Mouse (Mus musculus): Measurements from ENCODE around the gene Rbm45. TPM values are rescaled to one million over a fixed set of nuclear protein-coding genes. Genes with fewer than 3 reads are reported as not detected.

Rbm45 gene
- polyA plus RNA-seq, 1 experiment from 2014 or later = 15.4 TPM

DNA sequence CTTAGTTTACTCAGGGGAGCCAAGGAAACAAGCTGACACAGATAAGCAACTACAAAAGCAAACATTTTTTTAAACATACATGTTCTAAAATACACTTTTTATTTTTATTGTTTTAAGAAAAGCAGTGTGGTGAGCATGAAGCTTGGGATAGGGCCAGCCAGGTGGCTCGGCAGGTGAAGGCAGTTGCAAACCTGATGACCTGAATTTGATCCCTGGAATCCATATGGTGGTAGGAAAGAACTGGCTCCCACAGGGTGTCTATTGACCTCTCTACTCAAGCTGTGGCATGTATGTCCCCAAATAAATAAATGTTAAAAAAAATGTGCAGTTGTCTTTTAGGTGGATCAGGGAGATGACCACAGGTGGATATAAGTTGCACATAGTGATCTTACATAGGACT, 39.7 kb downstream of the Rbm45 start:
- ATAC-seq (ENCODE audit: low read depth) = no peak
- Histone ChIP-seq H3K27me3 (ENCODE audit: control insufficient read depth, insufficient read depth, low read length) (no peaks in the 10 kb centered on the region), H3K4me2 (ENCODE audit: low read depth, low read length) (no peak overlapping the region), H3K4me1 (ENCODE audit: control insufficient read depth, insufficient read depth, low read length) (0 out of 2 replicates have a peak, but pooled peaks cover 7% of the 10 kb centered on the region), H3K9ac (replicated peaks; ENCODE audit: low read depth, low read length) (no peak overlapping the region), H3K9me3 (ENCODE audit: control insufficient read depth, low read length) (no peaks in the 10 kb centered on the region), H3K4me3 (ENCODE audit: low read depth, low read length) (no peak overlapping the region), H3K36me3 (ENCODE audit: control insufficient read depth, insufficient read depth, low read length) (no peaks in the 10 kb centered on the region), H3K27ac (ENCODE audit: low read depth, low read length) (no peak overlapping the region)
- 91% methylated on average over 1 of the region's 1 CpGs for WGBS

DNA sequence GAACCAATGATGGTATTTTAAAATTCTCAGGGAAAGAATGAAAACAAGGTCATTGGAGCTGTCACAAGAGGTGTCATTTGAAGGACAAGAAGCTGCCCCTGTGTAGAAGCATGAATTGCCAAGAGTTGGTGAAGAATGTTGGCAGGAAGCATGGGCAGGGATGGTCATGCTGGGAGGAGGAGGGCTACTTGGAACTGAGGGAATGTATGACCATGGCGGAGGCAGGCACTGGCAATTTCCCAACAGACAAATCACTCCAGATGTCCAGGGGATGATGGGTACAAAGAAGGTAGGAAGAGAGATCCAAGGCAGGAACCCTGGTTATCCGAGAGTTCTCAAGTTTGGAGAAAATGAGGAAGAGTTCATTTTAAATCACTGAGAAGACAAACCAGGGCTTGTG, 40.2 kb downstream of the Rbm45 start:
- Histone ChIP-seq H3K4me3 (ENCODE audit: low read depth, low read length) (no peak overlapping the region), H3K27ac (ENCODE audit: low read depth, low read length) (no peak overlapping the region), H3K36me3 (ENCODE audit: control insufficient read depth, insufficient read depth, low read length) (no peaks in the 10 kb centered on the region), H3K27me3 (ENCODE audit: control insufficient read depth, insufficient read depth, low read length) (no peaks in the 10 kb centered on the region), H3K4me1 (ENCODE audit: control insufficient read depth, insufficient read depth, low read length) (0 out of 2 replicates have a peak, but pooled peaks cover 7% of the 10 kb centered on the region), H3K4me2 (ENCODE audit: low read depth, low read length) (no peak overlapping the region), H3K9ac (replicated peaks; ENCODE audit: low read depth, low read length) (no peak overlapping the region), H3K9me3 (ENCODE audit: control insufficient read depth, low read length) (no peaks in the 10 kb centered on the region)
- ATAC-seq (ENCODE audit: low read depth) = no peak
- 94% methylated on average over 2 of the region's 2 CpGs for WGBS

DNA sequence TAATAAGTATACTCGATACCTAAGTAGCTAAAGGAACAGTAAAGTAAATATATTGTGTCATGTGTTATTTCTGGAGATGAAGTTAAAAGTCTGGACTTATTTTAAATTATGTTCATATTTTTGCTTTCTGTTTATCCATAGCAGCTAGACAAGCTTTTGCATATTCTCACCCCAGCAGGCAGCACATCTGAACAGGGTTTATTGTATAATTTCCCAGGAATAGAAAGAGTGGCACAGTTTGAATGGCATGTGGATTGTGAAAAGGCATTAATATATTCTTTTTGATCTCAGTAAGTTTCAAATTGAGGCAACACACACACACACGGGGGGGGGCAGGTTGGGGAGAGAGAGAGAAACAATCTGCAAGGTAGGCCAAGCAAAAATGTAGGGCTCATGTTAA, 43.1 kb downstream of the Rbm45 start:
- no peaks in the 10 kb centered on the region for H3K27me3 ChIP-seq (ENCODE audit: control insufficient read depth, insufficient read depth, low read length)
- no peaks in the 10 kb centered on the region for H3K36me3 ChIP-seq (ENCODE audit: control insufficient read depth, insufficient read depth, low read length)
- no peak overlapping the region for H3K27ac ChIP-seq (ENCODE audit: low read depth, low read length)
- H3K9ac ChIP-seq (replicated peaks; ENCODE audit: low read depth, low read length) = no peak overlapping the region
- H3K4me1 ChIP-seq (ENCODE audit: control insufficient read depth, insufficient read depth, low read length) = 0 out of 2 replicates have a peak, but pooled peaks cover under 1% of the 10 kb centered on the region
- no peak for ATAC-seq (ENCODE audit: low read depth)
- H3K4me2 ChIP-seq (ENCODE audit: low read depth, low read length) = no peak overlapping the region
- no peaks in the 10 kb centered on the region for H3K9me3 ChIP-seq (ENCODE audit: control insufficient read depth, low read length)
- 74% methylated on average over 2 of the region's 2 CpGs for WGBS
- H3K4me3 ChIP-seq (ENCODE audit: low read depth, low read length) = no peak overlapping the region

DNA sequence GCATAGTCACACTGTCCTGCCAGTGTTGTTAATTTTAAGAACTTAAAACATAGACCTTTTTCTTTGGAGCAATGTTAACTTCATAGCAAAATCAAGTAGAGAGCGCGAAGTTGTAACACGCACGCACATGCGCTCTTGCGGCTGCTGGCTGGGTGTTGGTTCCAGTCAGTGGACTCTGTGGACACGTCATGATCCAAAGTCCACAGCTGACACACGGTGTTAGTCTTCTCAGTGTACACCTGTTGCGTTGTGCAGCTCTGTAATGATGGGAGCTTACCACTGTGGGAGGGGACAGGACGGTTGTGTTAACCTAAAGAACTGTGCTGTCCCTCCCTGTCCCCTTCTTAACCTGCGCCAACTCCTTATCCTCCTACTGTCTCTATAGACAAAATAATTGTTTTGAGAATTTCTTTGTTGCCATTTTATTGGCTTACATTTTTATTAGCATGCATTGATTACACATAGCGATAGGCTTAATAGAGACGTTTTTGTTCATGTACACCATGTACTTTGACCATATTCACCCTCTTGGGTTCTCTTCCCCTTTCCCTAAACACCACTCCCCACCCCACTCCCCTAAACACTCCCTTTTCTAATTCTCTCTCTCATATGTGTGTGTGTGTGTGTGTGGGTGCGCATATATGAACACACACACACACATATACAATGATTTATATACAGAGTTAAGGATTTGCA, 47.8 kb downstream of the Rbm45 start:
- Histone ChIP-seq H3K4me1 (ENCODE audit: control insufficient read depth, insufficient read depth, low read length) (no peaks in the 10 kb centered on the region), H3K4me2 (ENCODE audit: low read depth, low read length) (no peak overlapping the region), H3K27me3 (ENCODE audit: control insufficient read depth, insufficient read depth, low read length) (no peaks in the 10 kb centered on the region), H3K9ac (replicated peaks; ENCODE audit: low read depth, low read length) (no peak overlapping the region), H3K9me3 (ENCODE audit: control insufficient read depth, low read length) (no peaks in the 10 kb centered on the region), H3K27ac (ENCODE audit: low read depth, low read length) (no peak overlapping the region), H3K36me3 (ENCODE audit: control insufficient read depth, insufficient read depth, low read length) (no peaks in the 10 kb centered on the region), H3K4me3 (ENCODE audit: low read depth, low read length) (no peak overlapping the region)
- WGBS = 93% methylated on average over 14 of the region's 14 CpGs
- ATAC-seq (ENCODE audit: low read depth) = no peak

DNA sequence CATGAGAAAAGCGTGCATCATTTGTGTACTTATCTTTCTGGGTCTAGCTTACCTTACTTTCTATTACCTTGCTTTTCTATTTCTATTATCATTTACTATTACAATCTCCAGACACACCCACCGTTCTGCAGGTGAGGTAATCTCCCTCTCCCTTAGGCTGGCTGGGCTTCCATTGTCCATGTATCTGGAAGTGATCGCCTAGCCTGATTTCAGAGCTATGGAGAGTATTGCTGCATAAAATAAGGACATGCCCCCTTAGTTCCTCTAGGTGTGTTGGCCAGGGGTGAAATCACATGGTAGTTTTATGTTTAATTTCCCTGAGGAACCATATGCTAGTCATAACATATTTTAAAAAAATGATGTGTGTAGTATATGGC, 48.3 kb downstream of the Rbm45 start:
- no peak overlapping the region for H3K27ac ChIP-seq (ENCODE audit: low read depth, low read length)
- no peak overlapping the region for H3K4me3 ChIP-seq (ENCODE audit: low read depth, low read length)
- H3K9me3 ChIP-seq (ENCODE audit: control insufficient read depth, low read length) = no peaks in the 10 kb centered on the region
- H3K9ac ChIP-seq (replicated peaks; ENCODE audit: low read depth, low read length) = no peak overlapping the region
- no peak overlapping the region for H3K4me2 ChIP-seq (ENCODE audit: low read depth, low read length)
- H3K27me3 ChIP-seq (ENCODE audit: control insufficient read depth, insufficient read depth, low read length) = no peaks in the 10 kb centered on the region
- ATAC-seq (ENCODE audit: low read depth) = no peak
- WGBS = 99% methylated on average over 3 of the region's 3 CpGs
- H3K4me1 ChIP-seq (ENCODE audit: control insufficient read depth, insufficient read depth, low read length) = no peaks in the 10 kb centered on the region
- H3K36me3 ChIP-seq (ENCODE audit: control insufficient read depth, insufficient read depth, low read length) = no peaks in the 10 kb centered on the region

DNA sequence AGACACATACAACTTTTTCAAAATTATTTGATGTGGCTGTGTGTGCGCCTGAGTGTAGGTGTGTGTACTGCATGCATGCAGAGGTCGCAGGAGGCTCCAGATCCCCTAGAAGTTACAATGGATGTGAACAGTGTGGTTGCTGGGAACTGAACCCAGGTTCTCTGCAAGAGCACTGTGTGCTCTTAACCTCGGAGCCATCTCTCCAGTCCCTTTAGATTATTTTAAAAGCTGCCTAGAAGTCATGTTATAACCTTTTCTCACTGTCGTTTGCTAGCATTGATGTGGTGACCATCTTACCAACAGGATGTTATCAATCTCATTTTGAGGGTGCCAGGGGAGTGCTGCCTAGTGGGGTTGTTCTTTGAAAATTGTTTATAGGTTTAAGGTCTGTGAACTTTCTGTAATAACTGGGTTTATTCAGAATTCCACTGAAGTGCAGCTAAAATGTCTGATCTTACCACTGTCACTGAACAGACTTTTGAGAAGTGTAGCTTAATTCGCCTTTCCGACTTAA, 51.7 kb downstream of the Rbm45 start:
- Histone ChIP-seq H3K9me3 (ENCODE audit: control insufficient read depth, low read length) (no peaks in the 10 kb centered on the region), H3K36me3 (ENCODE audit: control insufficient read depth, insufficient read depth, low read length) (no peaks in the 10 kb centered on the region), H3K27me3 (ENCODE audit: control insufficient read depth, insufficient read depth, low read length) (no peaks in the 10 kb centered on the region), H3K4me1 (ENCODE audit: control insufficient read depth, insufficient read depth, low read length) (no peaks in the 10 kb centered on the region), H3K4me3 (ENCODE audit: low read depth, low read length) (no peak overlapping the region), H3K27ac (ENCODE audit: low read depth, low read length) (no peak overlapping the region), H3K9ac (replicated peaks; ENCODE audit: low read depth, low read length) (no peak overlapping the region), H3K4me2 (ENCODE audit: low read depth, low read length) (no peak overlapping the region)
- 75% methylated on average over 6 of the region's 6 CpGs for WGBS
- no peak for ATAC-seq (ENCODE audit: low read depth)

DNA sequence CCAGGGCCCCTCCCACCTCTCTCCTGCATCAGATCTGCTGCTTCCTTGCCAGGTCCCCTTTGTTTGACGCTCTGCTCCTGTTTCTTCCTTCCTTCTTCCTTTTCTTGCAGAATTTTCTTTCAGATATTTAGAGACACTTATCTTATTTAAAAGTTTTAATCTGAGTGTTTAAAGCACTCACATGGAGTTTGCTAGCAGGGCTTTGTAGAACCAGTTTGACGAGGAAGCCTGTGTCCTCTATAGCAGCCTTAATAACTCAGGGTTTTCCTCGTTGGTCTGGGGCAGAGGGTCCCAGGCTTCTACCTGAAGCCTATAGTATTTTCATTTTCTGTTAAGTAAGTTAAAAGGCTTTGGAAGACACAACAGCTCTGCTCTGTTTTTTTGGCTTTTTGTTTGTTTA, 57.0 kb downstream of the Rbm45 start:
- H3K4me2 ChIP-seq (ENCODE audit: low read depth, low read length) = no peak overlapping the region
- H3K4me3 ChIP-seq (ENCODE audit: low read depth, low read length) = no peak overlapping the region
- H3K4me1 ChIP-seq (ENCODE audit: control insufficient read depth, insufficient read depth, low read length) = no peaks in the 10 kb centered on the region
- ATAC-seq (ENCODE audit: low read depth) = no peak
- 80% methylated on average over 3 of the region's 3 CpGs for WGBS
- H3K9ac ChIP-seq (replicated peaks; ENCODE audit: low read depth, low read length) = no peak overlapping the region
- no peaks in the 10 kb centered on the region for H3K36me3 ChIP-seq (ENCODE audit: control insufficient read depth, insufficient read depth, low read length)
- no peaks in the 10 kb centered on the region for H3K9me3 ChIP-seq (ENCODE audit: control insufficient read depth, low read length)
- H3K27me3 ChIP-seq (ENCODE audit: control insufficient read depth, insufficient read depth, low read length) = no peaks in the 10 kb centered on the region
- no peak overlapping the region for H3K27ac ChIP-seq (ENCODE audit: low read depth, low read length)

DNA sequence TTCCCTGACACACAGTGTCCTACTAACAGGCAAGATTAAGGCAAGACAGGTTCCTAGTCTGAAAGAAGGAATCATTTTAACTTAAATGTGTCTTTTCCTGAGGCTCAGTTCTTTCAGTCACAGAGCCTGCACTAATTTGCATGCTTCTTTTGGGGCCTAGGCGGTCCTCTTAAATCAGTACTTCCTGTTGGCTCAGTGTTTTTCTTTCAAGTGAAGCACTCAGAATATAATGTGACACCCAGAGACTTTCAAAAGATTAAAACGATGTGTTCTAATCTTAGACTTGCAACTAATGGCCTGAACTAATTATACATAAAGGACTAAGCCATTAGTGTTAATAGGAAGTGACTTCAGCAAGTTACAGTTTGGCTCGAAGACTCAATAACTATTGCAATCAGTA, 59.5 kb downstream of the Rbm45 start:
- no peaks in the 10 kb centered on the region for H3K27me3 ChIP-seq (ENCODE audit: control insufficient read depth, insufficient read depth, low read length)
- no peak overlapping the region for H3K4me3 ChIP-seq (ENCODE audit: low read depth, low read length)
- 34% methylated on average over 3 of the region's 3 CpGs for WGBS
- no peak overlapping the region for H3K27ac ChIP-seq (ENCODE audit: low read depth, low read length)
- no peaks in the 10 kb centered on the region for H3K36me3 ChIP-seq (ENCODE audit: control insufficient read depth, insufficient read depth, low read length)
- no peak overlapping the region for H3K9ac ChIP-seq (replicated peaks; ENCODE audit: low read depth, low read length)
- no peak for ATAC-seq (ENCODE audit: low read depth)
- no peak overlapping the region for H3K4me2 ChIP-seq (ENCODE audit: low read depth, low read length)
- H3K4me1 ChIP-seq (ENCODE audit: control insufficient read depth, insufficient read depth, low read length) = no peaks in the 10 kb centered on the region
- no peaks in the 10 kb centered on the region for H3K9me3 ChIP-seq (ENCODE audit: control insufficient read depth, low read length)

DNA sequence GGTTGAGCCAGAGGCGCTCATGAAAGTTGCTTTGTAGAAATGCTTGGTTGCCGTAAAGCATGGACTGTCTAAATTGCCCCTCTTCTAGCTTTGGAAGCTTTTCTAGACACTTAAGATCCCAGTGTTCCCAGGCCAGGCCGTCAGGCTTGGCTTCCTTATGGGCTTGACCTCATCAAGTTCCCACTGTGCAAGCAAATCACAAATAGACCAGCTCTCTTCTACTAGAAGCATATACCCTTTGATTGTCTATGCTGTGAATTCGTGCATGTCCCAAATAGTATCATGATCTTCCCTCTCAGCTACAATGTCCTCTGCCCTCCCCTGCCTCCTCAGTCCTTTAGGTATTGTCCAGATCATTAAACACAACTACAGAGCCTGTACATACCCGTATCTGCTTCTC, 60.1 kb downstream of the Rbm45 start:
- no peak overlapping the region for H3K27ac ChIP-seq (ENCODE audit: low read depth, low read length)
- H3K4me1 ChIP-seq (ENCODE audit: control insufficient read depth, insufficient read depth, low read length) = no peaks in the 10 kb centered on the region
- H3K4me2 ChIP-seq (ENCODE audit: low read depth, low read length) = no peak overlapping the region
- no peaks in the 10 kb centered on the region for H3K36me3 ChIP-seq (ENCODE audit: control insufficient read depth, insufficient read depth, low read length)
- WGBS = 66% methylated on average over 5 of the region's 5 CpGs
- H3K27me3 ChIP-seq (ENCODE audit: control insufficient read depth, insufficient read depth, low read length) = no peaks in the 10 kb centered on the region
- no peaks in the 10 kb centered on the region for H3K9me3 ChIP-seq (ENCODE audit: control insufficient read depth, low read length)
- H3K4me3 ChIP-seq (ENCODE audit: low read depth, low read length) = no peak overlapping the region
- no peak overlapping the region for H3K9ac ChIP-seq (replicated peaks; ENCODE audit: low read depth, low read length)
- ATAC-seq (ENCODE audit: low read depth) = no peak
